Mouse (Mus musculus) liver, embryonic 14.5 days (tissue): ENCODE results near the gene Msto1.

Experiments used
- CTCF ChIP-seq: IDR thresholded peaks from 2 replicates; pipeline ENCODE4 v1.5.1; 2016; ENCODE audit warnings: antibody characterized with exemption, low read depth, control low read depth
- EP300 ChIP-seq: IDR thresholded peaks from 2 replicates; pipeline ENCODE4 v1.6.1; 2016; ENCODE audit warnings: antibody characterized with exemption, low read depth

DNA sequence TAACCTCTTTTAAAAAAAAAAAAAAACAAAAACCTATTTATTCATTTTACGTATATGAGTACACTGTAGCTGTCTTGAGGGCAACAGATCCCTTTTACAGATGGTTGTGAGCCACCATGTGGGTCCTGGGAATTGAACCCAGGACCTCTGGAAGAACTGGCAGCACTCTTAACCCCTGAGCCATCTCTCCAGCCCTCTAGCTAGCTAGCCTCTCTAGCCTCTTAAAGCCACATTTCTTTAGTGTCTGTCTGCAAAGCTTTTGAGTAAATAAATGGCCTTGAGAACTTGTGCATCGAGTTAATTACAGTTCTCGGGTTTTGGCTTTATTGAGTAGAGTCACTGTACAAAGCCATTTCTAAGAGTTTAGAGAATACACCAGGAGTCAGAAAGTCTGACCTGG lies 9.0 kb downstream of the Msto1 start:
- TF ChIP-seq CTCF (no peak), EP300 (no peak)
